Mouse (Mus musculus) Patski (cell line): Measurements from ENCODE around the gene Olfr12. TPM values are rescaled to one million over a fixed set of nuclear protein-coding genes. Genes with fewer than 3 reads are reported as not detected.

Source experiments
- ATAC-seq: fragments of 100-300 bp; one replicate; pipeline ENCODE4 v1.8.0; 2021
- CTCF ChIA-PET: fragments of 350-600 bp; sonication (Branson Sonifier 250); formaldehyde crosslinking; loops from one replicate; lab custom pipeline; 2022; ENCODE audit warnings: inconsistent platforms; lab: Charles Lee
- POLR2A ChIA-PET: fragments of 350-600 bp; sonication (Branson Sonifier 250); formaldehyde crosslinking; loops from one replicate; lab custom pipeline; 2022; ENCODE audit warnings: antibody characterized with exemption, inconsistent platforms; lab: Charles Lee
- DNase-seq: peaks from one replicate; pipeline ENCODE4 v3.0.0-alpha.2; 2011; ENCODE audit warnings: low read depth, low spot score
- H3K27me3 ChIP-seq: fragments of 371-371 bp; one replicate; pipeline ENCODE4 v1.5.1; 2021
- CTCF ChIP-seq: fragments of 100-300 bp; IDR thresholded peaks from one replicate; pipeline ENCODE4 v1.5.1; 2021
- in situ Hi-C: fragments of 300-500 bp; cut with MboI; formaldehyde crosslinking; loops from 3 replicates; pipeline ENCODE4 v1.11.1; 2018; ENCODE audit warnings: low pct_unique_long_range_greater_than_20kb, mixed read lengths
- polyA plus RNA-seq: library from polyadenylated mRNA; unstranded; gene quantifications from one replicate; pipeline ENCODE4 v1.2.3, GENCODE M21; 2021

Gene Olfr12
- polyA plus RNA-seq, result not detected

DNA sequence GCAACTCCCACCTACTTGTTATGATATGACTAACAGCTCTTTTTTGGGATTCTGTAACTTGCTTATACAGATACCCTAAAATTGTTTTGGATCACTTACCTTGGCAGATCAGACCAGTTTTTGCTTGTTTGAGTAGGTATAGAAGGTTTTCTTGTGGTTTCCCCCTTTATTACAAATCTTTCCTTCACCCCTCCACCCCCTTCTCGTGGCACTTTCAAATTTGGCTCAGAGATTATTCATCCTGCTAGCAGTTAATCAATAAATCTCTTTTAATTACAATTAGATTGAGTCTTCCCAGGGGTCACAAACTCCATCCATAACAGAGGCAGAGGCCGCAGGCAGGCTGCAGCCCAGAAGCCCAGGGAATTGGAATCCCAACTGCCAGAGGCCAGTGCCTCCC lies at the start of gene Olfr12:
Gene Olfr12 (plus strand): TSS at position 301 of the 400 bp plus-strand sequence.
- DNase-seq (no peak), ATAC-seq (no peak)
- no peaks in the 10 kb centered on the region for H3K27me3 ChIP-seq
- in situ Hi-C loops, result loop anchor here (25.0 kb wide), 1 partner anchor 655 kb away; no protein-coding TSS in a partner anchor
- CTCF ChIA-PET, result interaction anchor here (1.6 kb wide), 1 partner anchor 31 kb away, joined by 9 read pairs; the partner anchor contains the start of gene Otos
- POLR2A ChIA-PET, result no interaction called here
- TF ChIP-seq CTCF, result no peak

DNA sequence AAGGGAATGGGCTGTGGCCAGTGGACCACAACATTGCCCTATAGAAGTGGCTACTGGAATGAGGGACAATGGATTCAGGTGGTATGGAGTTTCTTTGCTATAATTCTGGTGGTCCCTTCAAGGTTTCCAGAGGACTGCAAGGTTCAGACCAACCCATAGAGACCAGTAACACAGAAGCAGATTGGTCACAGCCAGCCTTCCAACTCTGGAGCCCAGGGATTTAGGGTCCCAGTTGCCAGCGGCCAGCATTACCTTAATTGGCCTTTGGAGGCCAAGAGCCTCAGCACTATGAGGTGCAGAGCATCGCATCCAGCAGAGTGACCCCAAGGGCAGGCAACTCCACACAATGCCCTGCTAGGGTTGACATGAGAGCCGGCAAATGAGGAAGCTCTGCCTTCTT lies 46.6 kb upstream of the Olfr12 start, which contains the start of gene Olfr1413:
Gene Olfr1413 (plus strand): TSS at position 301 of the 400 bp plus-strand sequence.
- peaks cover 16% of the 10 kb centered on the region for H3K27me3 ChIP-seq
- DNase-seq (no peak), ATAC-seq (no peak)
- in situ Hi-C loops, result no loop called here
- ChIA-PET POLR2A (no interaction called here), CTCF (no interaction called here)
- TF ChIP-seq CTCF, result no peak

DNA sequence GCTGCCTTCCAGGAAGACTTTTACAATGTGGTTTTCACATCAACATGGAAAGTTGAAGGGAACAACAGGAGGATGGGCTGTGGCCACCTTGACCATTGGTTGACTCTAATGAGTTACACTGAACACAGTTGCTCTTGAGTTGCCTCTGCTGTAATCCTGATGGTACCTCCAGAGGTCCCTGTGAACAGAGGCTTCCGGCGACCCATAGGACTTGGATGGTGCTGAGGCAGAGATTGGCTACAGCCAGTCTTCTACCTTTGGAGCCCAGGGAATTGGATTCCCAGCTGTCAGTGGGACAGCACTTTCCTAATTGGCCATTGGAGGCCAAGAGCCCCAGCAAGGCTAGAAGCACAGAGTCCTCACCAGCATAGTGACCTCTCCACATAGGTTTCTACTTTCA lies 32.1 kb upstream of the Olfr12 start, which contains the start of gene Olfr1412:
Gene Olfr1412 (plus strand): TSS at position 301 of the 400 bp plus-strand sequence.
- ATAC-seq (no peak), DNase-seq (no peak)
- no peak for TF ChIP-seq CTCF
- POLR2A ChIA-PET, result no interaction called here
- in situ Hi-C loops, result no loop called here
- H3K27me3 ChIP-seq, result peaks cover 16% of the 10 kb centered on the region
- CTCF ChIA-PET, result no interaction called here

DNA sequence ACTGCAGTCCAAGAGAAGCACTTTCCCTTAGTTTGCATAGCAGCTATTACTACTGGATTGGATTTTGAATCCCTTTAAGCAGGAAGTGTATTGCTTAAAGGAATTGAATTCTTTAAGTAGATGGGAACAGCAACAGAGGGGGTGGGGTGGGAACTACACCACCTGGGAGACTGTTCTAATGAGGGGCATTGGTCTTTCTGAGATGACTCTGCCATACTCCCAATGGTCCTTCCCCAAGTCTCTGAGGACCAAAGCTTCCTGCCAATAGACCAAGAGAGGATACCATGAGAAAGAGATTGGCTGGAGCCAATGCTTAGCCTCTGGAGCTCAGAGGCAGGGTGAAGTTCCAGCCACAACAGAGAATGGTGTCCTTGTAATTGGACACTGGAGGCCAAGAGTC lies 23.5 kb upstream of the Olfr12 start, which contains the start of gene Olfr1411:
Gene Olfr1411 (plus strand): TSS at position 301 of the 400 bp plus-strand sequence.
- ChIA-PET POLR2A (no interaction called here), CTCF (no interaction called here)
- ATAC-seq (no peak), DNase-seq (no peak)
- in situ Hi-C loops, result no loop called here
- H3K27me3 ChIP-seq, result peaks cover 30% of the 10 kb centered on the region
- TF ChIP-seq CTCF, result no peak

DNA sequence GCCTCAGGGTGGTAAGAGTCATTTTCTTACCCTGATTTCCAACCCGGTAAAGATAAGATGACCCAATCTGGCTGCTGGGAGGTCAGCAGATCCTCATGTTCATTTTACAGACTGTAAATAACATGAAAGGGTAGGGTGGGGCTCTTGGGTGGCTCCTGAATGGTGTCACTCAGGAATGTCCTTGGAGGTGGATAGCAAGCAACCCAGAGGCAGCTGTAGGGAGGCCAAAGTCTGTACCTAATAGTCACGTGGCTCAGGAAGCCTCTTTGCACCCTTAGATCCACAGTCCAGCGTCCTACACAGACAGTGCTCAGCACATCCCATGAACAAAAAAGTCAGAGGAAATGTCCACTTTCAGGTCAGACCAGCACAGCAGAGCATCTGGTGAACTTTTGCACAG lies 21.6 kb upstream of the Olfr12 start:
- no peak for DNase-seq
- in situ Hi-C loops, result no loop called here
- ChIA-PET CTCF (no interaction called here), POLR2A (no interaction called here)
- ATAC-seq, result no peak
- peaks cover 33% of the 10 kb centered on the region for H3K27me3 ChIP-seq
- TF ChIP-seq CTCF, result no peak

DNA sequence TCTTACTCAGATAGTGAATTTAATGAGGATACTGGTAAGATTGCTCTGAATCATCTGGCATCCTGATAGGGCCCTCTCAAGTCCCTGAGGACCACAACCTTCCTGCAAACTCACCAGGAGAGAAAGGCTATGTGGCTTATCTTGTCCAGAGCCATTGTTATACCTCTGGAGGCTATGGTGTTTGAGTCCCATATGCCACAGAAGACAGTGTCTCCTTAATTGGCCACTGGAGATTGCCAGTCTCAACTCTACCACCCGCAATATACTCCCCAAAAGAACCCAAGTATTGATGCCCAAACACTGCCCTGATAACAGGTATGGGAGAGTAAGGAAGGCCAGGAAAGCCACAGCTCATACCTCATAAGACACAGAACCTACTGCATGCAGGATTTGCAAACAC lies 12.1 kb upstream of the Olfr12 start, which contains the start of gene Olfr1410:
Gene Olfr1410 (plus strand): TSS at position 301 of the 400 bp plus-strand sequence.
- no peak for ATAC-seq
- TF ChIP-seq CTCF, result no peak
- in situ Hi-C loops, result loop anchor here (25.0 kb wide), 1 partner anchor 643 kb away; no protein-coding TSS in a partner anchor
- peaks cover 30% of the 10 kb centered on the region for H3K27me3 ChIP-seq
- ChIA-PET POLR2A (no interaction called here), CTCF (no interaction called here)
- DNase-seq, result no peak

DNA sequence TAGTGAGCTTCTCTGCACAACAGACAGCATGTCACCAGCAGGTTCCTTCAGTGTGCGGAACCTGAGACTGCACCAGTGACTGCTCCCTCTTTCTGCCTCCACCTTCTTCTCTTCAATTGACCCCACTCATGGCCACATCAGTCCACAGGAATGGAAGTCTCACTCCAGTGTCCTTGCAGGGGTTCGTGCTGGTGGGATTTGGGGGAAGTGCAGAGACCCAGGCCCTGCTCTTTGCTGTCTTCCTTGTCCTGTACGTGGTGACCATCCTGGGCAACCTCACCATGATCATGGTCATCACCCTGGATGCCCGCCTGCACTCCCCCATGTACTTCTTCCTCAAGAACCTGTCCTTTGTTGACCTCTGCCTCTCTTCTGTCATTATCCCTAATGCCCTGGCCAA lies 9.9 kb upstream of the Olfr12 start:
- in situ Hi-C loops, result loop anchor here (25.0 kb wide), 1 partner anchor 645 kb away; no protein-coding TSS in a partner anchor
- DNase-seq (no peak), ATAC-seq (no peak)
- no peak for TF ChIP-seq CTCF
- POLR2A ChIA-PET, result no interaction called here
- CTCF ChIA-PET, result no interaction called here
- H3K27me3 ChIP-seq, result peaks cover 29% of the 10 kb centered on the region

DNA sequence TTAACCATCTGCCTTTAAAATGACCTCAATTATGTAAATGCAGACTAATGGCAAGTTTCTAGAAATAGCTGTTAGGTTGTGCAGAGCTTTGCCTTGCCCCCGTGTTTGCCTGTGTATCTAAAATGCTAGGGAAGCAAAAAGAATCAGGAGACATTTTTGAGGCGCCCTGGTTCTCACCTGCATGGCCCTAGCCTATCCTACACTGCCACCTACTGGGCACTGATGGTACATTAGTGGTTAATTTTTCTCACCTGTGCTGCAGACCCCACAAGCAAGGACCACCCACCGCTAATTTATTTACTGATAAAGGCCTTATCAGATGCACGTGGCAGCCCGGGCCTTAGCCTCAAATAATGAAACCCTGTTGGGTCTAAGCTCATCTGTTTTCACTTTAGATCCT lies 6.6 kb upstream of the Olfr12 start:
- ChIA-PET POLR2A (no interaction called here), CTCF (interaction anchor here (0.7 to 4.4 kb wide), 4 partner anchors 37 to 292 kb away, joined by 3 to 17 read pairs (median 4); partner anchors contain the start of genes Ankmy1 and Otos)
- H3K27me3 ChIP-seq, result peaks cover 18% of the 10 kb centered on the region
- TF ChIP-seq CTCF, result peak; percentile 90
- no peak for ATAC-seq
- in situ Hi-C loops, result loop anchor here (5.0 to 25.0 kb wide), 2 partner anchors 79 to 649 kb away; no protein-coding TSS in a partner anchor
- no peak for DNase-seq

DNA sequence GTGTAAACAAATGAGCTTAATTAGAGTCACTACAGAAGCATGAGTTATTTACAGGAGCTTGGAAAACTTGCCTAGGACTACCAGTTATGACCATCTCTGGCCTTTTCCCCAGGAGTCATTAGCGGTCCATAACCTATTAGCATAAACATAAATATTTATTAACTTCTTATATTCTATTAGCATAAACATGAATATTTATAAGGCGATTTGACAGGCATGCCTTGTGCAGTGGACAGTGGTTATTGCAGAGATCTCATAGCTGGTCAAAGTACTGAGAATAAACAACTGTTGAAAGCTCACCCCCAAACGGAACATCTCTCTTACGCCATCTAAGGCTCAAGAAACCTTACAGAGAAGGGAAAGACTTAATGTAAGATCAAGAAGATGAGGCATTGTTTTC lies 4.4 kb upstream of the Olfr12 start:
- CTCF ChIA-PET, result interaction anchor here (2.2 to 4.4 kb wide), 4 partner anchors 18 to 221 kb away, joined by 5 to 17 read pairs (median 12); partner anchors contain the start of gene Otos
- in situ Hi-C loops, result loop anchor here (5.0 to 25.0 kb wide), 2 partner anchors 81 to 651 kb away; no protein-coding TSS in a partner anchor
- POLR2A ChIA-PET, result no interaction called here

DNA sequence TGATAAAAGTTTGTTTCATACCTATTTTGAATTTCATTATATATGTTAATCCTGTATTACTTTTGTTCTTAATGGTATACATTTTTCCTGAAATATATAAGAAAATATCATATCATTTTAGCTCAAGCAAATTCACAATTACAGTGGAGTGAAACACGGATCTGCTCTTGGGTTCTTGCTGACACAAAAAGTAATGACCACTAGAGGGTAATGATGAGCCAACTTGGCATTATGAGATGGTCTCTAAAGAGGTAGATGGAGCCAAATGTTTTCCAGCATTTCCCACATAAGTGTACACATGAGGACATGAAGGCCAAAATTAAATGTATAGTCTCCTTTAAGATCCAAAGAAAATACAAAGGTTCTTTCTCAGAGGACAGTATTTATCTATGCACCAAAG lies 3.1 kb upstream of the Olfr12 start:
- no peak for ATAC-seq

More for the DNA sequence above, 4.4 kb upstream of the Olfr12 start:
- DNase-seq (no peak), ATAC-seq (no peak)
- H3K27me3 ChIP-seq, result peaks cover 18% of the 10 kb centered on the region
- TF ChIP-seq CTCF, result no peak

DNA sequence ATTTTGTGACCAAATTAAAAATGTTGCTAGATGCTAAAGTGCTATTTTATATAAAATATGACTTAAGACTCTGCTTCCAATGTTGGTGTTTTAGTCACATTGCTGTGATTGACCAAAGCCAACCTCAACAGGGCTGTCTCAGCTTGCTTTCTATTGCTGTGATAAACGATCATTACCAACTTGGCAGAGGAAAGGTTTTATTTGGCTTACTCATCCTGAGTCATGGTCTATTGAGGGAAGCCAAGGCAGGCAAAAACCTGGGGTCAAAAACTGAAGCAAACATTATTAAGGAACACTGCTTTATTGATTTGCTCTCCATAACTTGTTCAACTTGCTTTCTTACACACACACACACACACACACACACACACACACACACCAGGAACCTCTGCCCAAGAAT lies 1.5 kb upstream of the Olfr12 start:
- in situ Hi-C loops, result loop anchor here (25.0 kb wide), 1 partner anchor 654 kb away; no protein-coding TSS in a partner anchor
- no peak for TF ChIP-seq CTCF
- DNase-seq (no peak), ATAC-seq (peak; percentile 41)
- ChIA-PET POLR2A (interaction anchor here (0.6 kb wide), 1 partner anchor 594 kb away, joined by 4 read pairs; no protein-coding TSS in a partner anchor), CTCF (interaction anchor here (0.8 to 3.5 kb wide), 3 partner anchors 18 to 218 kb away, joined by 3 to 9 read pairs (median 9); partner anchors contain the start of gene Otos)
- H3K27me3 ChIP-seq, result no peaks in the 10 kb centered on the region

More for the DNA sequence above, 3.1 kb upstream of the Olfr12 start:
- POLR2A ChIA-PET, result no interaction called here
- peak; percentile 62 for TF ChIP-seq CTCF
- peaks cover 11% of the 10 kb centered on the region for H3K27me3 ChIP-seq
- no peak for DNase-seq
- in situ Hi-C loops, result loop anchor here (5.0 to 25.0 kb wide), 2 partner anchors 82 to 652 kb away; no protein-coding TSS in a partner anchor
- CTCF ChIA-PET, result interaction anchor here (1.0 to 4.4 kb wide), 6 partner anchors 16 to 220 kb away, joined by 3 to 17 read pairs (median 7); partner anchors contain the start of genes Cops9 and Otos
